Mouse (Mus musculus): ENCODE results near the gene Nars2. TPM values are rescaled to one million over a fixed set of nuclear protein-coding genes. Genes with fewer than 3 reads are reported as not detected.
A peak's percentile ranks its signal among the peaks of the same experiment; 100 is the strongest.

Nars2 gene
- polyA plus RNA-seq, 1 experiment from 2014 or later = 25.7 TPM

GRCm38 (mm10) chr7:97074974-97075373, 123.7 kb downstream of the Nars2 start:
- no peak for ATAC-seq
- Histone ChIP-seq H3K36me3 (ENCODE audit: control insufficient read depth, insufficient read depth, low read length) (no peaks in the 10 kb centered on the region), H3K4me1 (ENCODE audit: control insufficient read depth, insufficient read depth, low read length) (0 out of 2 replicates have a peak, but pooled peaks cover 2% of the 10 kb centered on the region), H3K4me3 (ENCODE audit: low read depth, low read length) (no peak overlapping the region), H3K9me3 (replicated peaks; ENCODE audit: control insufficient read depth, low read length) (no peaks in the 10 kb centered on the region), H3K27me3 (replicated peaks; ENCODE audit: control insufficient read depth, insufficient read depth, low read length) (no peaks in the 10 kb centered on the region), H3K9ac (ENCODE audit: low read length) (no peak overlapping the region), H3K27ac (ENCODE audit: low read depth, low read length) (no peak overlapping the region), H3K4me2 (ENCODE audit: low read length) (no peak overlapping the region)
- DNase-seq (ENCODE audit: low spot score) = no peak
- 41% methylated on average over 1 of the region's 1 CpGs for WGBS

- DNase-seq (ENCODE audit: low spot score) = no peak
- no peaks in the 10 kb centered on the region for H3K27me3 ChIP-seq (replicated peaks; ENCODE audit: control insufficient read depth, insufficient read depth, low read length)
These were observed 125.7 kb downstream of the Nars2 start for GRCm38 (mm10) chr7:97076977-97077376.

GRCm38 (mm10) chr7:97078685-97079084, 127.4 kb downstream of the Nars2 start:
- Histone ChIP-seq H3K9me3 (replicated peaks; ENCODE audit: control insufficient read depth, low read length) (no peaks in the 10 kb centered on the region), H3K4me2 (ENCODE audit: low read length) (no peak overlapping the region), H3K4me1 (ENCODE audit: control insufficient read depth, insufficient read depth, low read length) (peaks cover 8% of the 10 kb centered on the region), H3K27ac (ENCODE audit: low read depth, low read length) (no peak overlapping the region), H3K4me3 (ENCODE audit: low read depth, low read length) (no peak overlapping the region), H3K9ac (ENCODE audit: low read length) (no peak overlapping the region), H3K36me3 (ENCODE audit: control insufficient read depth, insufficient read depth, low read length) (no peaks in the 10 kb centered on the region), H3K27me3 (replicated peaks; ENCODE audit: control insufficient read depth, insufficient read depth, low read length) (no peaks in the 10 kb centered on the region)
- DNase-seq (ENCODE audit: low spot score) (no peak), ATAC-seq (no peak)
- WGBS = 30% methylated on average over 4 of the region's 4 CpGs

More at GRCm38 (mm10) chr7:97076977-97077376, 125.7 kb downstream of the Nars2 start:
- Histone ChIP-seq H3K4me1 (ENCODE audit: control insufficient read depth, insufficient read depth, low read length) (peaks cover 5% of the 10 kb centered on the region; the same call in 1 of the 2 replicates), H3K9me3 (replicated peaks; ENCODE audit: control insufficient read depth, low read length) (no peaks in the 10 kb centered on the region), H3K27ac (ENCODE audit: low read depth, low read length) (no peak overlapping the region), H3K4me3 (ENCODE audit: low read depth, low read length) (no peak overlapping the region), H3K4me2 (ENCODE audit: low read length) (no peak overlapping the region), H3K36me3 (ENCODE audit: control insufficient read depth, insufficient read depth, low read length) (no peaks in the 10 kb centered on the region), H3K9ac (ENCODE audit: low read length) (no peak overlapping the region)
- no peak for ATAC-seq

GRCm38 (mm10) chr7:97079145-97079544, 127.8 kb downstream of the Nars2 start:
- ATAC-seq (no peak), DNase-seq (ENCODE audit: low spot score) (peak; percentile 83)
- H3K27ac ChIP-seq (ENCODE audit: low read depth, low read length) = no peak overlapping the region
- H3K9me3 ChIP-seq (replicated peaks; ENCODE audit: control insufficient read depth, low read length) = no peaks in the 10 kb centered on the region
- H3K4me1 ChIP-seq (ENCODE audit: control insufficient read depth, insufficient read depth, low read length) = peaks cover 8% of the 10 kb centered on the region
- no peaks in the 10 kb centered on the region for H3K27me3 ChIP-seq (replicated peaks; ENCODE audit: control insufficient read depth, insufficient read depth, low read length)
- no peak overlapping the region for H3K9ac ChIP-seq (ENCODE audit: low read length)
- 17% methylated on average over 6 of the region's 6 CpGs for WGBS
- no peak overlapping the region for H3K4me3 ChIP-seq (ENCODE audit: low read depth, low read length)
- H3K36me3 ChIP-seq (ENCODE audit: control insufficient read depth, insufficient read depth, low read length) = no peaks in the 10 kb centered on the region
- H3K4me2 ChIP-seq (ENCODE audit: low read length) = no peak overlapping the region

GRCm38 (mm10) chr7:97079651-97080365, 128.5 kb downstream of the Nars2 start:
- Histone ChIP-seq H3K4me2 (ENCODE audit: low read length) (no peak overlapping the region), H3K27ac (ENCODE audit: low read depth, low read length) (no peak overlapping the region), H3K36me3 (ENCODE audit: control insufficient read depth, insufficient read depth, low read length) (no peaks in the 10 kb centered on the region), H3K27me3 (replicated peaks; ENCODE audit: control insufficient read depth, insufficient read depth, low read length) (no peaks in the 10 kb centered on the region), H3K4me1 (ENCODE audit: control insufficient read depth, insufficient read depth, low read length) (peaks cover 8% of the 10 kb centered on the region), H3K9me3 (replicated peaks; ENCODE audit: control insufficient read depth, low read length) (no peaks in the 10 kb centered on the region), H3K9ac (ENCODE audit: low read length) (no peak overlapping the region), H3K4me3 (ENCODE audit: low read depth, low read length) (no peak overlapping the region)
- no peak for DNase-seq (ENCODE audit: low spot score)
- 65% methylated on average over 4 of the region's 4 CpGs for WGBS
- ATAC-seq = no peak

GRCm38 (mm10) chr7:97080621-97081241, 129.4 kb downstream of the Nars2 start:
- Histone ChIP-seq H3K9ac (ENCODE audit: low read length) (peak overlapping the region; percentile 93), H3K4me2 (ENCODE audit: low read length) (peak overlapping the region; percentile 80), H3K9me3 (replicated peaks; ENCODE audit: control insufficient read depth, low read length) (no peaks in the 10 kb centered on the region), H3K4me3 (ENCODE audit: low read depth, low read length) (peak overlapping the region; percentile 98), H3K4me1 (ENCODE audit: control insufficient read depth, insufficient read depth, low read length) (peaks cover 8% of the 10 kb centered on the region), H3K27me3 (replicated peaks; ENCODE audit: control insufficient read depth, insufficient read depth, low read length) (no peaks in the 10 kb centered on the region), H3K27ac (ENCODE audit: low read depth, low read length) (0 out of 2 replicates have a peak overlapping the region, but pooled peaks have one; percentile 77), H3K36me3 (ENCODE audit: control insufficient read depth, insufficient read depth, low read length) (no peaks in the 10 kb centered on the region)
- DNase-seq (ENCODE audit: low spot score) (no peak), ATAC-seq (no peak)
- 33% methylated on average over 4 of the region's 4 CpGs for whole genome bisulfite sequencing

GRCm38 (mm10) chr7:97081242-97081958, 130.1 kb downstream of the Nars2 start, which contains the start of gene Gab2:
Gab2 (plus strand) TSS chr7:97081586.
- H3K4me1 ChIP-seq (ENCODE audit: control insufficient read depth, insufficient read depth, low read length) = peaks cover 8% of the 10 kb centered on the region
- WGBS = under 1% methylated on average over 51 of the region's 83 CpGs
- peak within 1 kb of the TSS; percentile 77 for H3K27ac ChIP-seq (ENCODE audit: low read depth, low read length)
- H3K9me3 ChIP-seq (replicated peaks; ENCODE audit: control insufficient read depth, low read length) = no peaks in the 10 kb centered on the region
- no peaks in the 10 kb centered on the region for H3K36me3 ChIP-seq (ENCODE audit: control insufficient read depth, insufficient read depth, low read length)
- ATAC-seq (peak; percentile 85), DNase-seq (ENCODE audit: low spot score) (peak; percentile 73)
- peak within 1 kb of the TSS; percentile 93 for H3K9ac ChIP-seq (ENCODE audit: low read length)
- peak within 1 kb of the TSS; percentile 98 for H3K4me3 ChIP-seq (ENCODE audit: low read depth, low read length)
- H3K27me3 ChIP-seq (replicated peaks; ENCODE audit: control insufficient read depth, insufficient read depth, low read length) = no peaks in the 10 kb centered on the region
- H3K4me2 ChIP-seq (ENCODE audit: low read length) = peak within 1 kb of the TSS; percentile 80

- Histone ChIP-seq H3K9ac (ENCODE audit: low read length) (peak overlapping the region; percentile 93), H3K36me3 (ENCODE audit: control insufficient read depth, insufficient read depth, low read length) (no peaks in the 10 kb centered on the region), H3K27ac (ENCODE audit: low read depth, low read length) (peak overlapping the region; percentile 77), H3K4me2 (ENCODE audit: low read length) (peak overlapping the region; percentile 80), H3K4me3 (ENCODE audit: low read depth, low read length) (peak overlapping the region; percentile 98), H3K9me3 (replicated peaks; ENCODE audit: control insufficient read depth, low read length) (no peaks in the 10 kb centered on the region), H3K4me1 (ENCODE audit: control insufficient read depth, insufficient read depth, low read length) (peaks cover 8% of the 10 kb centered on the region), H3K27me3 (replicated peaks; ENCODE audit: control insufficient read depth, insufficient read depth, low read length) (no peaks in the 10 kb centered on the region)
- 1% methylated on average over 34 of the region's 38 CpGs for WGBS
- no peak for ATAC-seq
- no peak for DNase-seq (ENCODE audit: low spot score)
These were observed 130.6 kb downstream of the Nars2 start for GRCm38 (mm10) chr7:97081959-97082218.
